Mouse (Mus musculus) stomach, embryonic 14.5 days (tissue): ENCODE data around the gene Tmpo. TPM values are rescaled to one million over a fixed set of nuclear protein-coding genes. Genes with fewer than 3 reads are reported as not detected.
"Not testable (repeated sequence)": the region's sequence is repeated elsewhere in the genome, so short reads cannot be mapped to it uniquely, and the experiment has no call there.

Source experiments
- ATAC-seq: fragments of 200-750 bp; cut with Nextera tagmentation; 2 replicates; pipeline ENCODE4 v1.8.0; 2017; ENCODE audit warnings: low read depth, moderate TSS enrichment; ENCODE audit not compliant: insufficient number of reproducible peaks, insufficient read depth, low FRiP score
- H3K27ac ChIP-seq: fragments of 300-500 bp; sonication (generic); 2 replicates; pipeline ENCODE4 v1.5.1; 2014; ENCODE audit warnings: mild to moderate bottlenecking, low read length, moderate library complexity, mixed read lengths
- H3K27me3 ChIP-seq: fragments of 300-500 bp; sonication (generic); 2 replicates; pipeline ENCODE4 v1.6.1; 2014; ENCODE audit warnings: low read length, control low read depth, mixed read lengths; ENCODE audit not compliant: control insufficient read depth, insufficient read depth
- H3K36me3 ChIP-seq: fragments of 300-500 bp; sonication (generic); 2 replicates; pipeline ENCODE4 v1.6.1; 2014; ENCODE audit warnings: mild to moderate bottlenecking, control low read depth, low read length, moderate library complexity, mixed read lengths; ENCODE audit not compliant: control insufficient read depth, insufficient read depth
- H3K4me1 ChIP-seq: fragments of 300-500 bp; sonication (generic); 2 replicates; pipeline ENCODE4 v1.6.1; 2014; ENCODE audit warnings: low read length, control low read depth, mixed read lengths; ENCODE audit not compliant: control insufficient read depth, insufficient read depth
- H3K4me2 ChIP-seq: fragments of 300-500 bp; sonication (generic); replicated peaks from 2 replicates; pipeline ENCODE4 v1.6.1; 2014; ENCODE audit warnings: low read depth, low read length, control low read depth
- H3K4me3 ChIP-seq: fragments of 300-500 bp; sonication (generic); 2 replicates; pipeline ENCODE4 v1.5.1; 2014; ENCODE audit warnings: low read depth, low read length, control low read depth
- H3K9ac ChIP-seq: fragments of 300-500 bp; sonication (generic); replicated peaks from 2 replicates; pipeline ENCODE4 v1.6.1; 2014; ENCODE audit warnings: low read depth, mild to moderate bottlenecking, control low read depth, low read length, moderate library complexity, mixed read lengths
- H3K9me3 ChIP-seq: fragments of 300-500 bp; sonication (generic); 2 replicates; pipeline ENCODE4 v1.6.1; 2016; ENCODE audit warnings: low read depth, low read length, control low read depth; ENCODE audit not compliant: control insufficient read depth
- WGBS: fragments of 180-500 bp; shearing (Covaris S2); extraction: QIAGEN DNeasy Blood & Tissue Kit; methylation state at CpG from one replicate; pipeline ENCODE4 v1.1.7; 2014; 5-methylcytosine and 5-hydroxymethylcytosine counted together
- polyA plus RNA-seq: library from polyadenylated mRNA; unstranded; fragments of >200 nt; fragmentation: Nextera tagmentation; extraction: Ambion mirVana; gene quantifications from 2 replicates; pipeline ENCODE4 v1.2.1, GENCODE M21; 2014

Gene Tmpo
- polyA plus RNA-seq, 1 experiment from 2014 or later: 236 TPM

DNA sequence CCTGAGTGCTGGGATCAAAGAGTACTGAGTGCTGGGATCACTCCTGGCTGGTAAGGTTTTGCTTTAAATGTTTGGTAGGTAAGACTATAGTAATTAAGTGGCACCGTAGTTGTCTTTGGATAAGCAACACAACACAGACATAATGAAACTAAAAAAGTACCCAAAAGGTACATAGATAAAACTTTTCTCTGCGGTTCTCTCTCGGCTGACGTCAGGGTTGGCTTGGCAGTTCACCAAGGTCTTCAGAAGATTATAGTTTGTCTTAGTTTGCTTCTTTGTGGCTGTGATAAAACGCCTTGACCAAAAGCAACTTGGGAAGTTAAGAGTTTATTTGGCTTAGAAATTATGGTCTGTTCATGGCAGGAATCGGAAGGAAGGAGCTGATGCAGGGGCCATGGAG is 8.4 kb upstream of the Tmpo start:
- Histone ChIP-seq H3K4me2 (no peak overlapping the region), H3K4me1 (peaks cover 3% of the 10 kb centered on the region; the same call in 1 of the 2 replicates), H3K36me3 (no peaks in the 10 kb centered on the region), H3K9me3 (no peaks in the 10 kb centered on the region), H3K27me3 (no peaks in the 10 kb centered on the region), H3K4me3 (no peak overlapping the region), H3K9ac (no peak overlapping the region), H3K27ac (no peak overlapping the region)
- WGBS: 93% methylated on average over 6 of the region's 6 CpGs
- no peak for ATAC-seq

DNA sequence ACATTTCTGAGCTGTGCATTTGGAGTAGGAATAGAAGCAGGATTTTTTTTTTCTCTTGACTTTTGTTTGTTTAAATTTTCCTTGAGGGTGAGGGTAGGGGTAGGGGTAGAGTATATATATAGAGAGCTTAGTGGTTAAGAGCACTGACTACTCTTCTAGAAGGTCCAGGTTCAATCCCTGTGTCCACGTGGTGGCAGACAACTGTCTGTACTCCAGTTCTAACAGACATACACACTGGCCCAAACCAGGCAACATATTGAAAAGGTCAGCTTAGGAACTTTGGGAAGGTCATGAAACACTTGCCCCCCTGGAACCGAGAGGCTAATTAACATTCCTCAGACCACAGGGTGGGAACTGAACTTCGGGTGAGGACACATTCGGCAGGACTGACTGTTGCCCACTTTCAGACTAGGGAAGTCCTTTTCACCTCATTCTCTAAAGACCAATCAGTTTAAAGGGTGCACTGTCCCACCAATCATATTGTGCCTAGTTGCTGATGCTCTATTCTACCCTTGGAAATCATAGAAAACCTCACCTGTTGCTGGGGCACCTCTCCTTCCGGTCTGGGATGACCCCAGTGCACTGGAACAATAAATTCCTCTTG is 7.7 kb upstream of the Tmpo start:
- Histone ChIP-seq H3K9ac (no peak overlapping the region), H3K4me1 (peaks cover 3% of the 10 kb centered on the region; the same call in 1 of the 2 replicates), H3K9me3 (no peaks in the 10 kb centered on the region), H3K4me2 (no peak overlapping the region), H3K4me3 (no peak overlapping the region), H3K27ac (no peak overlapping the region), H3K27me3 (no peaks in the 10 kb centered on the region), H3K36me3 (no peaks in the 10 kb centered on the region)
- no peak for ATAC-seq
- WGBS: 72% methylated on average over 5 of the region's 5 CpGs

DNA sequence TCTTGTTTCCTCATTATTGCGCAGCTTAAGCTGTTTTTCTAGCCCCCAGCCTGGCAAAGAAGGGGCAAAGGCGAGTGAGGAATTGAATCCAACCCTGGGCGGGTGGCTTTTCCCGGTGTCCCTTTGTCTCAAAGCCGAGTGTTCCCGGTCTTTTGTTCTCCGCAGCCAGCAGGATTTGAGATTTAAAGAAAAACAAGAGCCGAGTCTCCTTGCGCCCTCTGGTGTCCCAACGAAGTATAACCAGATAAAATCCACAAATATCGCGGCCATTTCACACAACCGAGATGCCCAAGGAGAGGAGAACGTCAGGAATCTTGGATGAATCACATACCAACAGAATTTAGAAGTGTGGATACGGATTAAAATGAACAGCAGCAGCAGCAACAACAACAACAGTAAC is 6.8 kb upstream of the Tmpo start:
- peaks cover 10% of the 10 kb centered on the region; the same call in 1 of the 2 replicates for H3K4me1 ChIP-seq
- under 1% methylated on average over 15 of the region's 15 CpGs for WGBS
- no peaks in the 10 kb centered on the region for H3K9me3 ChIP-seq
- peak; percentile 38; the same call in 1 of the 2 replicates for ATAC-seq
- H3K4me2 ChIP-seq: peak overlapping the region; percentile 53
- H3K27me3 ChIP-seq: no peaks in the 10 kb centered on the region
- peak overlapping the region; percentile 63 for H3K9ac ChIP-seq
- peak overlapping the region; percentile 89 for H3K27ac ChIP-seq
- H3K36me3 ChIP-seq: no peaks in the 10 kb centered on the region
- H3K4me3 ChIP-seq: peak overlapping the region; percentile 34

DNA sequence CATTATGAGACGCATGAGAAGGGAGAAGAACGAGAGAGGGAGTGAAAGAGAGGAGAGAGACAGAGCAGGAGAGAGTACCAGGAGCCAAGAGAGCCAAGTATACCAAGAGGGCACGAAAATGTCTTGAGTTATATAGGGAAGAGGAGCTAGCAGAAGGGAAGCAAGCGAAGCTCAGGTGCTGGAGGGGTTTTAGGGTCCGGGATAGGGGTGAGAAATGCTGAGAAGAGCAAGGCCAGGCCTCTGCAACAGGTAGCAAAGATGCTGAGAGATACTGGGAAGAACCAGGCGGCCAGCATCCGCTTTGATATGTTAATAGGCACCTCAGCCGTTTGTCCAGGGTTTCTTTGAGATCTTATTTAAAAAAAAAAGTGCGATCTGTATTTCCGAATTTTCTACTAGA is 6.2 kb upstream of the Tmpo start:
- Histone ChIP-seq H3K36me3 (no peaks in the 10 kb centered on the region), H3K27me3 (no peaks in the 10 kb centered on the region), H3K4me1 (peaks cover 12% of the 10 kb centered on the region; the same call in 1 of the 2 replicates), H3K4me2 (peak overlapping the region; percentile 53), H3K27ac (peak overlapping the region; percentile 89), H3K9ac (peak overlapping the region; percentile 63), H3K9me3 (no peaks in the 10 kb centered on the region), H3K4me3 (peak overlapping the region; percentile 34)
- ATAC-seq: no peak
- WGBS: 34% methylated on average over 10 of the region's 10 CpGs

DNA sequence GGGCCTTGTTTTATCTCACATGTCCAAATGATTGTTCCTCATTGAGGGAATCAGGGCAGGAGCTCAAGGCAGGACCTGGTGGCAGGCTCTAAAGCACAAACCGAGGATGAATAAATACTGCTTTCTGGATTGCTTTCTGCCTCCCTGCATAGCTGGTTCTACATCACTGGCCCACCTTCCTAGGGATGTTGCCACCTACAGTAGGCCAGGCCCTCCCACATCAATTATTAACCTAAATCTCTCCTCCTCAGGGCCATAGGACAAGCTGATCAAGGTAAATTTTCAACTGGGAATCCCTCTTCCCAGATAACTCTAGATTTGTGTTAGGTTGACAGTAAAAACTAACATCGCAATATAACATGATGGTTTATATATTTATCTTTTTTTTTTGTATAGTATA is 4.6 kb upstream of the Tmpo start:
- no peak for ATAC-seq
- Histone ChIP-seq H3K9me3 (no peaks in the 10 kb centered on the region), H3K4me3 (no peak overlapping the region), H3K27me3 (no peaks in the 10 kb centered on the region), H3K4me2 (no peak overlapping the region), H3K9ac (no peak overlapping the region), H3K4me1 (peaks cover 12% of the 10 kb centered on the region; the same call in 1 of the 2 replicates), H3K27ac (no peak overlapping the region), H3K36me3 (no peaks in the 10 kb centered on the region)
- 85% methylated on average over 2 of the region's 2 CpGs for WGBS

DNA sequence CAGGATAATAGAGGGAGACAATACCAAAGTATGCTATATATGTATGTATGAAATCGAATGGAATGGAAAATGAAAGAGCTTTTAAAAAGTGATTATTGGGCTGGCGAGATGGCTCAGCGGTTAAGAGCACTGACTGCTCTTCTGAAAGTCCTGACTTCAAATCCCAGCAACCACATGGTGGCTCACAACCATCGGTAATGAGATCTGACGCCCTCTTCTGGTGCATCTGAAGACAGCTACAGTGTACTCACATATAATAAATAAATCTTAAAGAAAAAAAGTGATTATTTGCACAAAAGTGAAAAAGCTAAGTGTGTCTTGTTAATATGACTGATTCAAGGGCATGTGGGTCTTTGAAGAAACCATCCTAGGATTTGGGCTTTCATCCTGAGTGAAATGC is 3.8 kb upstream of the Tmpo start:
- not testable (repeated sequence) for H3K4me2 ChIP-seq, H3K36me3 ChIP-seq, H3K4me3 ChIP-seq, H3K27me3 ChIP-seq, H3K9ac ChIP-seq, ATAC-seq, H3K9me3 ChIP-seq, H3K27ac ChIP-seq
- peaks cover 20% of the 10 kb centered on the region; the same call in 1 of the 2 replicates for H3K4me1 ChIP-seq
- WGBS: 69% methylated on average over 5 of the region's 5 CpGs

DNA sequence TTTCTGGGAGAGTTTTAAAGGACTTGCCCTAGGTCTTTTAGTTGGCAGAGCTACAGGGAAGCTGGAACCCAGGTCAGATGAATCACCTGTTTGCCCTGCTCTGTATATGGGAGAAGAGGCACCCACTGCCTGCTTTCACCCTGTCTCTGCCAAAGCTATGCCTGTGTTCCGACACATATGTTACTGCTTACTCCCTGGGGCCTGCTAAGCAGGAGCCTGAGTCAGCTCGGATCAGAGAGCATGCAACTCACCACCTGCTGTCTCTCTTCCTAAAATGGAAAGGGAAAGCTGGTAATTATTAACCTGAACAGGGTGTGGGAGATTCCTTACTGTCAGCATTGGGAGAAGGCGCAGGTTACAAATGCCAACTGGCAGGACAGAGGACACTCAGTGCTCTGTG is 2.2 kb upstream of the Tmpo start:
- 43% methylated on average over 3 of the region's 3 CpGs for WGBS
- Histone ChIP-seq H3K27ac (peak overlapping the region; percentile 95), H3K4me1 (peaks cover 22% of the 10 kb centered on the region; the same call in 1 of the 2 replicates), H3K36me3 (no peaks in the 10 kb centered on the region), H3K4me3 (no peak overlapping the region), H3K9me3 (no peaks in the 10 kb centered on the region), H3K27me3 (no peaks in the 10 kb centered on the region), H3K9ac (no peak overlapping the region; the same call in 1 of the 2 replicates), H3K4me2 (peak overlapping the region; percentile 54)
- peak; percentile 26 for ATAC-seq

DNA sequence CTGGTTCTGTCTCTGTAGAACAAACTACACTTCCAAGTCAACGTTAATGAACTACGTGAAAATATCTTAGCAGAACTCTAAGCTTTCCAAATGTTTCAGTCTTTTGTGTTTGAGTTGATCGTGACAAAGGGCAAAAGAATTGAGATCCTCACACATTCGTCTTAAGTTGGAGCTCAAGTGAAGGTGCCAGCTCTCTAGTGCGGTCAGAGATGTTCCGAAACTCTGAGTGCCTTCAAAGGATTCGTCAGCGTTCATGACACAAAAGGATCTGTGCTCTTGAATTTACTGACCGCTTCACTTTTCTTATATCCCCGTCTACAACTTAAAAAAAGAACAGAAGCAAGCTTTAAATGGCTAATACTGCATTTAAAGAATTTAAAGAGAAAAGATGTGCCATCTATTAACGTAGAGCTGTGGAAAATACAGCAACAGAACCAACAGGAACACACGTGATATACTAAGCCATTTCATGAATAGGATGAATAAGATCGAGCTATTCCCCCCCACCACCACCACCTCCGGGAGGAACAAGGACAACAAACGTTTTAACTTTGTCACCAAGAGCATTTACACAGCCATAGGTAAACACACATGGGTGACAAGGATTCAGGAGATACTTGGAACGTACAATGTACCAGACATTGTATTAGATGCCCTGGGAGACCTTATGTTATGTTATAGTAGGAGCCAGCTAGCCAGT is 1.3 kb upstream of the Tmpo start:
- Histone ChIP-seq H3K27ac (peak overlapping the region; percentile 95), H3K4me1 (peaks cover 22% of the 10 kb centered on the region; the same call in 1 of the 2 replicates), H3K4me2 (peak overlapping the region; percentile 54), H3K9me3 (no peaks in the 10 kb centered on the region), H3K27me3 (no peaks in the 10 kb centered on the region), H3K9ac (peak overlapping the region; percentile 57), H3K36me3 (no peaks in the 10 kb centered on the region), H3K4me3 (peak overlapping the region; percentile 27)
- 2% methylated on average over 16 of the region's 16 CpGs for WGBS
- ATAC-seq: no peak
